Mouse (Mus musculus): ENCODE results near the gene Mymk.
A peak's percentile ranks its signal among the peaks of the same experiment; 100 is the strongest.

The Mymk gene

DNA sequence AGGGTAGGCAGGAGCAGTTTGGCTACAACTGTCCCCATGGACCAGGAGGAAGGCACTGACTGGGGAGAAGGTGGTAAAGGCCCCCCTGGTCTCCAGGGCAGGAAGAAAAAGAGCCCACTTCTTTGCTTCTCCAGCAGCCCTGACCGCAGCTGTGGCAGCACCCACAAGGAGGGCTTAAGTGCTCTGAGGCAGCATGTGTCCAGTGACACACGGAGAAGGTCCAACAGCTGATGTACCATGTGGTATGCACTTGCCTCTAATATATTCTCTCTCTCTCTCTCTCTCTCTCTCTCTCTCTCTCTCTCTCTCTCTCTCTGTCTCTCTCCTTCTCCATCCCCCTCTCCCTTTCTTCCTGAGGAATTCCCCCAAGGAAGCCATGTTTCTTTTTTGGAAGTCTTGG is at the start of gene Mymk:
Mymk (minus strand) TSS at position 202 of the 400 bp plus-strand sequence.
- no peak for DNase-seq (ENCODE audit: low spot score)

DNA sequence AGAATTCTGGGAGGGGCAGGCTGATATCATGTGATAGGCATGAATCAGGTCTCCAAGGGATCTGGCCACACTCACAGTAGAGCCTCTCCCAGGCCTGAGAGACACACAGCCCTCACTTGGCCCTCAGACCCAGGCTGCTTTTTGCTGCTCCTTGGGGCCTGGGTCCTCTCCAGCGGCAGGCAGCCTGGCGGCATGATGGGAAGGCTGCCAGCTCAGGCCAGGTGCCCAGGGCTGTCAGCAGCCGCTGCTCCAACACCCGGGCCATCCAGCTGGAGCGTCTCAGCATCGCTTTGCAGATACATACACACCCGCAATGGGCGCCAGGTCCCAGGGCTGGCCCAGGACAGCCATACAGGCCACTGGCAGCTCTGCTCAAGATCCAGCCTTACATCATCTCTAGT is 48.3 kb upstream of the Mymk start:
- DNase-seq (ENCODE audit: low spot score) = no peak

DNA sequence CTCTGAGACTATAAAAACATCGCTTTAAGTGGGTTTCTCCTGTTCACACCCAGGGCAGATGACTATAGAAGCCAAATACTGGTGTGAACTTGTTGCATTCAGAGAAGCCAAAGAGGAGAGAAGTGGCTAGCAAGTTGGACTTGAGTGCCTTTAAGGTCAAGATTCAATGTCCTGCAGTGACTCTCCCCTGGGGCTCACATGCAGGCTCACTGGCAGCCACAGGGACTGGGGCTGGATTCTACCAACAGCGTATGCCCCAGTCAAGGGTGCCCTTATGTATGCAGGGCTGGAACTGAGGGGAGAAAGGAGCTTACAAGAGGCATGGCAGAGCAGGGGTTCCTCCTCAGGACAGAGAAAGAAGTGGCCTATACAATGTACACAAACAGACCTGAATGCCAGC is 47.8 kb upstream of the Mymk start:
- DNase-seq (ENCODE audit: low spot score) = no peak

DNA sequence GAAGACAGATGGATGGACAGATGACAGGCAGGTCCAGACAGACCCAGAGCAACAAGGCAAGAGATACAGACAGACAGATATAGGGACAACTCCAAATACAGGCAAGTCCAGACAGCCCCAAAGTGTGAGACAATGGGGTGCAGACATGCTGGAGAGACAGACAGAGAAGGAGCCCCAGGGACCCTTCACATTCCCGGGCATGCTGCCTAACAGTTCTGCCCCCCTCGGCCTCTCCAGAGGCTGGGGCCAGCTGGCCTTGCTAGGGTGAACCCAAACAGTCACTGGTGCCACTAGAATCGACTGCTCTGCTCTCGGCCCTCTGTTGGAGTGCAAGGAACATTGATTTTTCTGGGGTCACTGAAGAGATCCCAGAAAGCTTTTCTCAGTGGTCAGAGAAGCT is 46.5 kb upstream of the Mymk start:
- DNase-seq (ENCODE audit: low spot score) = no peak

DNA sequence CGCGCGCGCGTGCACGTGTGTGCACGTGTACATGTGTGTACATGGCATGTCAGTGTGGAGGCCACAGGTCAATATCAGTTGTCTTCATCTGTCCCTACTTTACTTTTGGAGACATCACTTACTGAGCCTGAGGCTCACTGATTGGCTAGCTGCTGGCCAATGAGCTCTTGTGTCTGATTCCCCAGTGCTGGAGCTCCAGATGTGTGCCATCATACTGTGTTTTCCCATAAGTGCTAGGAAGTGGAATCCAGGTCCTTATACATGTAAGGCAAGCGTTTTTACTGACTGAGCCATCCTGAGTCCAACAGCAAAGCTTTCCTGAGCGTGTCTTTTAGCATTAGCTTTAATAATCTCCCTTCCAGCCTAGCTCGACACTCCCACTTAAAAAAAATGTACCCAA is 42.2 kb upstream of the Mymk start:
- no peak for DNase-seq (ENCODE audit: low spot score)

DNA sequence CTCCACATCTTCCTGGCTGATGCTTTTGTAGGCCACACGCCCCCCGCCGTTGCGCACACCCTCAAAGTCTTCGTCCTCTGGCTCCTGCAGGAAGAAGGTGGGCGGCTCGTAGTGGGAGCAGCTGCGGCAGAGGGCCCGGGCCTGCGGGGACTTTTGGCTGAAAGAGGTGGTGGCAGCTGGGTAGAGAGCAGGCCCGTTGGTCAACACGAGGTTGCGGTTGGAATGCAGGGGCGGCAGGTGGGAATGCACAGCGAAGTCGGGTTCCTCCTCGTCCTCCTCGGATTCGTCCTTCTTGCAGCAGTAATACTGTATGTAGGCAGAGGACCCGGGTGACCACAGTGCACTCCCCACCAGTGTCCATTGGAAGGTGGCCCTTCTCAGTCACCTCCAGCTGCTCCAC is 40.6 kb upstream of the Mymk start:
- DNase-seq (ENCODE audit: low spot score) = no peak

DNA sequence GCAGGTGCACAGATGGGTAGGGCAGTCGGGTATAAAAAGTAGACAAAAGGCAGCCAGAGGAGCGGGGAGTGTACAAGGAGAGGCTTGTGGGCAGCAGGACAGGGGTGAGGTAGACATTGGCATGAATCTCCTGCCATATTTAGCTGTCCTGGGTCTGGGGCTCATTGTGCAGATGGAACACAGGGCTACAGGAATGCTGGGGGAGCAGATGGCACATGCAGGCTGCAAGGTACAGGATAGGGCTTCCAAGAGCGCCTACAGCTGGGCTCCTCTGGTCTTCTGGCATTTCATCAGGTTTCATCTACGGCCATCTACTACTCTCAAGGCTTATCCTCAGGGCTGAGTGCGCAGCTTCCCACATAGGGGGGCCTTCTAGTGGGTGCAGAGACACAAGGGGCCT is 37.1 kb upstream of the Mymk start:
- no peak for DNase-seq (ENCODE audit: low spot score)

DNA sequence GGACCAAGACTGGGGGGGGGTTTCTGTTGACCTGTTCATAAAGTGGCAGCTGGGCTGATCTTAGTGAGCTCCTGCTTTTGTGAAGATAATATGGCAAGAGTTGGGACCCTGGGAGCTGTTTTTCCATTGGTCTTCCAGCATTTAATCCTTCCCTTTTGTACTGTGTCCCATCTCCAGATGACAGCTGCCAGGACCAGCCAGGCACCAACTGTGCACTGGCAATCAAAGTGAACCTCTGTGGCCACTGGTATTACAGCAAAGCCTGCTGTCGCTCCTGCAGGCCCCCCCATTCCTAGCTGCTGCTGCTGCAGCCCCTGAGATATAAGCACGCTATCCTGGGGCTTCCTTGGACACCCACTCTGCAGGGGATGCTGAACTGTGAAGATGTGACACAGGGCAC is 36.2 kb upstream of the Mymk start:
- DNase-seq (ENCODE audit: low spot score) = no peak

DNA sequence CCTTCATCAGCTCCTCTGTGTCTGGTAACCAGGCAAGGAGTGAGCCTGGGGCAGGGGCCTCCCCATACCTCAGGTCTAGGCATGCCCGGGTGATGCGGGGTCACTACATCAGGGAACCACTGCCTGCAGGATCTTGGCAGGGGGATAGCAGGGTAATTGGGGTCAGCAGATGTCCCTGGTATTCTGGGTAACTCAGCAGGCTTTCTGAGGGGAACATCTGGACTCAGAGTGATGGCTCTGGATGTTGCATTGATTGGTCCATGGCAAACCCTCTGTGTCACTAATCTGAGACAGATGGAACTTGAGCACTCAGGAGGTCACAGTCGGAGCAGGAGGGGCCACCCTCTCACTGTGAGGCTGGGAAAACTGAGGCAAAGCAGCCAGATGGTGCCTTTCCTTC is 34.8 kb upstream of the Mymk start:
- DNase-seq (ENCODE audit: low spot score) = no peak

DNA sequence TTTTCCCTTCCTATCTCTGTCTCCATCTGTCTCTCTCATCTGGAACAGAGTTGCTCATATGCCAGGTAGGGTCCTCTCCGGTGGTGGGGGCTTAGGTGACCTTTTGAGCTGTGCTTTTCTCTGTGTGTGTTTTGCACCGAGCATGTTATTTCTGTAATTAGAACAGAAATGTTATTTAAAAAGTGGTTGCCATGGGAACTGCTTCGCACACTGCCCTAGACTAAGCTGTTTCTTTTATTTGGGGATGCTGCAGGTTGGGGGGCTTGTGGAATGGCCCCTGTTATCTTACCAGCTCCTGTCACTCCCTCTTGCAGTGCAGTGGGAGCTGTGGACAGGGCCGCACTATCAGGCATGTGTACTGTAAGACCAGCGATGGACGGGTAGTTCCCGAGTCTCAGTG is 31.6 kb upstream of the Mymk start:
- no peak for DNase-seq (ENCODE audit: low spot score)

DNA sequence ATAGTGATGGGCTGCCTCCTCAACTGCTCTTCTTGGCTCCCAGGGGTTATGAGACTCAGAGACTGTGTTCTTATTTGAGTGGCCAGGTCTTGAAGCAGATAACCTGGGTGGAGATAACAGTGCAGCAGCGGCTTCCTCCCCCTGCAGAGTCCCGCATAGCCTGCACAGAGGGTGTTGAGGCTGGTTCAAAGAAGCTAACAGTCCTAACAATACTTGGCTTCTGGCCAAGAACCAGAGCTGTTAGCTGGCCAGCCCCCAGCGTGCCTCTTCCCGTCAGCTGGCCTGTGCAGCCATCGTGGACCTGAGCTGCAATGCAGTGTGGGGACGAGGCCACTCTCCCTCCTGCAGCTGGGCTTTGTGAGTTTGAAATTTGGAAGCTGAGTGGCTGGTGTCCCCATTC is 25.8 kb upstream of the Mymk start:
- no peak for DNase-seq (ENCODE audit: low spot score)

DNA sequence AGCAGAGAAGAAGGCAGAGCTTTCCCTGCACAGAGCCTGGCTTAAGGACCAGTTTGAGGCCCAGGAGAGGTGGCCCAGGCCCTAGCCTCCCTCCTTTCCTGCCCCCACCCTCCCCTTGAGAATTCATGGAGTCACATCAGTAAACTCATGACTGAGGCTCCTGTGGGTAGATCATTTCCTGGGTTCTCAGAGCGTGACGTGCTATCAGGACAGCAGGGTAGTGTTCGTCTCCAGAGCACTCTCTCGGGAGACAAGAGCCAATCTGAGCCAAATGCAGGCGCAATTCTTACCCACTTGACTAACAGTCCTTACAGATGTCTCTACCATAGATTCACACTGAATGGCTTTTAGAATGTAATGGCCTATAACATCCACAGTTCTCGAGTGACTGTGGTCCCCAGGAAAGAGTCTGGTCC is 25.3 kb upstream of the Mymk start:
- no peak for DNase-seq (ENCODE audit: low spot score)

DNA sequence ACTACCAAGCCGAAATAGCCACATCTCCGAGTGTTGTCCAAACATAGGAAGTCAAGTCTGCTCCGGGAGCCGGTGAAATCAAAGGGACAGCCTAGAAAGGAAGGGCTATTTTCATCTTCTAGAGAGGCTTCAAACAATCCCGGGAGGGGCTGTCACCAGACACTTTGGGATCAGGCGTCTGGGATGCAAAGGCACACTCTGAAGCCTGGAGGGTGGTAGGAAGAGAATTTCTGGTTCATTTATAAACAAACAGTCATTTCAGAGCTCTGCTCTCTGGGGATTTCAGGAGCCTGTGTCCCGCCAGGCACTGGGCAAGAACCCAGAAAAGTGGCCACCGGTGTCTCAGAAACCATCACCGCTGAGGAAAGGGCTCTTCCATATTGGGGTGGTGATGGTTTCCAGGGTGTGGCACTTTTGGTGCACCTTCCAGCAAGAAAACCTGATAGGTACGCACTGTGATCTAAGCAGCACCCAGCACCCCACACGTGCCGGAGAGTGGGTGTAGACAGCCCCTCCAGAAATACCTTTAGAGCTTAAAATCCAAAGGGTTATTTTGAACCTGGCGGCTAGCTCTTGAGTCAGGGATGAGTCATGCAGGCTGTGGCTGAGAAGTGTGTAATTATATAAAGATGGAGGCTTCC is 24.5 kb upstream of the Mymk start:
- no peak for DNase-seq (ENCODE audit: low spot score)

DNA sequence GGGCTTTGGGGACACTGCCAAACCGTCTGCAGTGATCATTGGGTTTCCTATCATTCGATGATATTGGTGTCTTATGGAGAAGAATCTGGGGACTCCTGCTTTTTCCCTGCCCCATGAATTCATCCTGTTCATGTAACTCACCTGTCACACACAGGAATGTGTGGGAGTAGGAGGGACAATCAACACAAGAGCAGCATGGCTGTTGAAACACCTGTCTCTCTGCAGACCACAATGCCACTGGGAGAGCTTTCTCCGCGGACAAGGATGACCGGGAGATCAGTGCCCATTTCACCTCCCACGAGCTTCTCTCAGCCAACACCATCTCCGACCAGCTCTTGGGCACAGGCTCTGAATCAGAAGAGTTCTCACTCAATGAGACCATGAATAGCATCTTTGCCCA is 23.2 kb upstream of the Mymk start:
- no peak for DNase-seq (ENCODE audit: low spot score)

DNA sequence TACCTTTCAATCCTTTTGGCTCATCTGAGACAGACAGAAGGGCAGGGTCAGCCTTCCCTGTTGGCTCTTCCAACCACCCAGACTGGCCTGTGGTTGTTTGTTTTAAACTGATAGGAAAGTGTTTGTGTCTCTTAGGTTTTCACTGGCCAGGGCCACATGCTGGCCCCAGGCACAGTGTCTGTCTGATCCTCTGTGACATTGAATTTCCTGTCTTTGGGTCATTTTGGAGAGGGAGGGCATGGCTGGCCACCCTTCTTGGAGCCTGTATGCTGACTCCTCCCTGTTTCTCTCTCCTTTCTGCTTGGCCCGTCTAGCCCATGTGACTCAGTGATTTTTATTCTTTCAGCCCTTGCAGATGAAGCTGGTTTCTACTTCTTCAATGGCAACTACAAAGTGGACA is 17.3 kb upstream of the Mymk start:
- DNase-seq (ENCODE audit: low spot score) = no peak

DNA sequence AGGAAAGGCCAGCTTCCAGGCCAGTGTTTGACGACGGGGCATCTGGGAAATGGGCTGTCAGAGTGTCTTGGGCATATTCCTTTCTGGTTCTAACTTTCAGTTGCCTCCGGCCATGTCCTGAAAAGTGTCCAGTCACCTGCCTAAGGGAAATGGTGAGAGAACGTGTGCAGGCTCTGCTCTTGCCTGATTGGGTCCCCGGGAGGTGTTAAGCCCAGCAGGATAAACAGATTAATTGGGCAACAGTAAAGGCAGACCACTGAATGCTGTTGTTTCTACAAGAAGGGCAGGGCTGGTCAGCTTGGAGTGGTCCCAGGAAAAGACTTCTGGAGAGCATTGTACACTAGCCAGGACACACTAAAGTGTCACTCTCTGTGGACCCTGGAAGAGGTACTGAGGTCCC is 16.7 kb upstream of the Mymk start:
- no peak for DNase-seq (ENCODE audit: low spot score)

DNA sequence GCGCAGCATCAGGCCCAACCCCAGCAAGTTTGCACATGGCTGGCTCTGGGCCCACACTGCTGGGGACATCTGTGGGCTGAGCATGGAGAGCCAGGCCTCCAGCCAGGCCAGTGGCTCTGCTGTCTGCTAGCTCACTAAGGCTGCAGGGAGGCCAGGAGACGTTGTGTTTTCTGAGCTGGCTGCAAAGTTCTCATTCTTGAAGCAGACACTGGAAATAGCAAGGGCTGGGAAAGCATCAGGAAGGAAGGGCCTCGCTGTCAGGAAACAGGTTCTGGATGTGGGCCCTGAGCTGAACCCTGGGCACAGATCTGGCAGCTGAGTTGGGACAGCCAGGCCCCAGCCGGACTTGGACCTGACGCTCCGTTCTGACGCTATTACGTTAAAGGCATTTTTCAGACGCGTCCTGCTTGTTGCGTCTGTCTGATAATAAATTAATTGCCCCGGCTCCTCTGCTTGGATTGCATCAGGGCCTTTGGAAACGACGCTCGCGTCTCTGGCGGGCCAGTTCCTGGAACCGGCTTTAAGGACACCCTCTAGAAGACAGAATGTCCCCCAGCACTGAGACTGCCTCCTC is 16.2 kb upstream of the Mymk start:
- peak; percentile 51 for DNase-seq (ENCODE audit: low spot score)

DNA sequence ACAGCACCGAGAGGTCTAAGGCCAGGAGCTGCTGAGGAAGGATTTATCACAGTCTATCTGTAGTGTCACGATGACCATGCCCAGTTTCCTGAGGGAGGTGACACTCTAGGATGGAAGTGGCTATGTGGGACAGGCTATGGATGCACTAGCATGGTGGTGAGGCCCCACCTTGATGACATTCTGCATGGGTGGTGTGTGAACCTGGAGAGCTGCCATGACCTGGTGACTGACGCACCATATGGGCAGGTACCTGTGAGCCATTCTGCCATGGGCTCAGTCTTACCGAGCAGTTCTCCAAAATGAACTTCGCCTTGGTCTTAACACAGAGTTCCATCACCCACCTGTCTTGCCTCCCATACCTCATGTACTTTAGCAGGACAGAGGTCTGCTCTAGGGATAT is 15.6 kb upstream of the Mymk start:
- DNase-seq (ENCODE audit: low spot score) = no peak

DNA sequence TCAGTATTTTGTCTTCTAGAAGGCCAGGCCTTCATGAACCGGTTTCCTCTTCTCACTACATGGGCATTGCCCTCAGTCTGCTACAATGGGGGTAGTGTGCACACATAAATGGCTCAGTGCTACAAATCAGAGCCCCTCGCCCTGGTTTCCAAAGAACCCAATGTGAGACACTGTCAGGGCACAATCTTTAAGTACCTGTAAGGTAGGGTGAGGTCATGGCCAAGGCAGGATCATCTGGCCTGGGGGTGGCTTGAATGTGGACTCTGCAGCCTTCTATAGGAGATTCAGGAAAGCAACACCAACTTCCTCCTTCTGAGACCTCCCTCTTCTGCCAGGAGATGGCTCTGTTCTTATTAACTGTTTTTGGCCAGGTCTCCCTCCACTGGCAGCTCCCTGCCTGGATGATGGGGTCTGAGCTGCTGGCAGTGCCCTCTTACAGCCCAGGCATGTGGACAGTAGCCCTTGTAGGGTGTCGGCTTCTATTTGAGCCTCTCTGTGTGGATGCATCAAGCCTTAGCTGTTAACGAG is 14.6 kb upstream of the Mymk start:
- DNase-seq (ENCODE audit: low spot score) = no peak

DNA sequence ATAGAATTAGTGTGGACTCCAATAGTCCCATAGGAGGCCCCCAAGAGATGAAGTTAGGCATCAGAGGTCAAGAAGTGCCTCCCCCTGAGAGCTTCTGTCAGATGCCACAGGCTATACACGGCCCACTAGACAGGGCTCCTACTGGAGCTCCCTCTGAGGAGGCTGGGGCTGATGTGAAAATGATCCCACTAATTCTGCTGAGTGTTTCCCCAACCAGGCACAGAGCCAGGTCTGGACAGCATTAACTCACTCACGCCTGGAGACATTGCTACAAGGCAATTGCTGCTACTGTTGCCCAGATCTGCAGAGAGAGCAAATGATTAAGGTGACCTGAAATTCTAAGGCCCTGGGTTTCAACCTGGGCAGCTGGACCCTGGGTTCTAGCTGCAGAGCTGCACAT is 13.8 kb upstream of the Mymk start:
- DNase-seq (ENCODE audit: low spot score) = no peak

DNA sequence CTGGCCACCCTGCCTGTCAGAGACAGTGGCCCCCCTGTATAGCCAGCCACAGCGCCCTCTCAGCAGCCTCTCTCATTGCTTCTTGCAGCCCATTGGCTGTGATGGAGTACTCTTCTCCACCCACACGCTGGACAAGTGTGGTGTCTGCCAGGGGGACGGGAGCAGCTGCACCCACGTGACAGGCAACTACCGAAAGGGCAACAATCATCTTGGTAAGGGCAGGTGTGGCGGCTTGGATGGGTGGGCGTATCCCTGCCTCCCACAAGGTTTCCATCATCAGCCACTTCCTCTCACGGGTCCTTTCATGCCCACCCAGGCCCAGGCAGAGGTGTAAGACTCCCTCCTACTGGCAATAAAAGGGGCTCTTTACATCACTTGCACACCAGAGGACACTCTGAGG is 13.0 kb upstream of the Mymk start:
- DNase-seq (ENCODE audit: low spot score) = no peak

DNA sequence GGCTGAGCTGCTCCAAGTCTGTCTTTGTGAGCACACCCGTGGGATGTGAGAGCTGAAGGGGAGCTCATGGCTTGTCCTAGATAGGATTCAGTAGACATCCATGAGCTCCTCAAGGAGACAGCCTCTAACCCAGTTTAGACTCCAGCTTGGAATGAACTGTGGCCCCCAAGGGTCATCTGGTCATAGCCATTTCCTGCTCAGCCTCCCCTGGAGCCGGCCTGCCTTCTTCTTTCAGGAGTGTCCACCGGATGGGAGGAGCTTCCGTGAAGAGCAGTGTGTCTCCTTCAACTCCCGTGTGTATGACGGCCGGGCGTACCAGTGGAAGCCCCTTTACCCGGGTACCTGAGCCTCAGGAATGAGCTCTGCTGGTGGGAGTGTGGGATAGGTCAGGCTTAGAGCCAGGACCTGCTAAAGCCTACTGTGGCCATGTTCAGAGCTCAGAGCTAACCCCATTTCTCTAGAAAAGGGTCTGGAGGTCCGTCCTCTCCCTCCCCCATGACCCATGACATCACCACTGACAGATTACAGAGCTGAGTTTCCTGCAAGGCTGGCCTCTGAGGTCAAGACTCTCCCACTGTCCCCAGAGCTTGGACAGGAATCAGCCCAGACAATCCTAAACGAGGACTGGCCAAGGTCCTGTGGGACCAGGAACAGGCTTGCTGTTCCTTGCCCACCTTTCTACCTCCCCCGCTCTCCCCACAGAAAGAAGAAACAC is 11.9 kb upstream of the Mymk start:
- DNase-seq (ENCODE audit: low spot score) = no peak

DNA sequence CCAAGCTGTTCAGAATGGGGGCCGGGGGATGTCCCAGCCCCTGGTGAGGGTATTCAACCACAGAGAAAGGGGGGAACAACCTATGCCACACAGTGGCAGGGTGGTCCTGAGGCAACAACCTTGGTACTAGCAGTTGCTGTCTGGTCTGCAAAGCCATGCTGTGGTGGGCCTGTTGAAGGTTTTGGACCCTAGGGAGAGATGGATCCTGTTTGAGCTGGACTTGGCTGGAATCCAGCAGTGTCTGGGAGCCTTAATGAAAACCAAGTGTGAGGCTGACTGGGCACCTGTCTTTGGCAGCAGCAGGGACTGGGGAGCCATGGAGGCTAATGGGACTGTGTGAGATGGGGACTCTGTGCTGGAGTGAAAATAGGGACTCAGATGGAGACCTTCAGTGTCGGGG is 7.7 kb upstream of the Mymk start:
- no peak for DNase-seq (ENCODE audit: low spot score)

DNA sequence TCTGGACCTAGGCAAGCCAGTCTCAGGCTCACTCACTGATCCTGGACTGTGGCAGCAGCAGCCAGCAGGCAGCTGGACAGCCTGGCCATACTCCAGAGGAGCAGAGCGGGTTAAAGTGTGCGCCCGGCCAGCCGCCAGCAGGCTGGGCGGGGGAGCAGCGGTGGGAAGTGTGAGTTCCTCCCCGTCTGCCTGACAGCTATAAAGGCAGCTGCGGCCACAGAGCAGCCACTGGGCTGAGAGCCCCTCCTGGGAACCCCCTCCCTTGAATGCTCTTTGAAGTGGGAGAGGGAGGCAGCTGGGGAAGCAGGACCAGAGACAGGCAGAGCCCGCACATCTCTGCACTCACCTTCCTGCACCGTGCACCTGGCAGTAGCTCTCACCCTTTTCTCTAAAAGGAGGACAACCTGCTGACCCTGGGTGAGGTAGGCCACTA is 7.2 kb upstream of the Mymk start, which contains the start of gene Adamtsl2:
Adamtsl2 (plus strand) TSS at position 228 of the 433 bp plus-strand sequence.
- peak; percentile 65 for DNase-seq (ENCODE audit: low spot score)
